Mouse (Mus musculus): ENCODE measurements around the gene Sdk2. TPM values are rescaled to one million over a fixed set of nuclear protein-coding genes. Genes with fewer than 3 reads are reported as not detected.

Gene Sdk2
- total and polyA plus RNA-seq, 2 experiments from 2014 or later = 1.9 to 18.5 TPM

- no peaks in the 10 kb centered on the region for H3K9me3 ChIP-seq (ENCODE audit: low read length)
- H3K4me3 ChIP-seq (ENCODE audit: low read depth, low read length) = no peak overlapping the region
- 55% methylated on average over 14 of the region's 14 CpGs for WGBS
- no peak overlapping the region for H3K4me2 ChIP-seq (ENCODE audit: low read depth)
- ATAC-seq (no peak), DNase-seq (no peak)
- H3K4me1 ChIP-seq (ENCODE audit: insufficient read depth) = peaks cover 5% of the 10 kb centered on the region; the same call in 1 of the 2 replicates
- TF ChIP-seq CTCF (IDR thresholded peaks at IDR 0.05; ENCODE audit: low read depth) = no peak
- H3K36me3 ChIP-seq (ENCODE audit: insufficient read depth) = peaks cover 33% of the 10 kb centered on the region
- H3K27ac ChIP-seq (ENCODE audit: low read depth, low read length) = no peak overlapping the region
- H3K27me3 ChIP-seq (ENCODE audit: insufficient read depth, low read length) = no peaks in the 10 kb centered on the region
- H3K9ac ChIP-seq = no peak overlapping the region
Observed at GRCm38 (mm10) chr11:113726994-113727888, 339.6 kb downstream of the Sdk2 start.

Measured in forebrain, postnatal 0 days (tissue).